Mouse (Mus musculus) ES-E14 (cell line): ENCODE data around the gene Olfr736.

ENCODE experiments used
- HCFC1 ChIP-seq: IDR thresholded peaks from 2 replicates; pipeline ENCODE4 v1.6.1; 2012; ENCODE audit warnings: low read length, inconsistent platforms, borderline replicate concordance; ENCODE audit not compliant: insufficient read depth
- MAFK ChIP-seq: IDR thresholded peaks from 2 replicates; pipeline ENCODE4 v1.6.1; 2014; ENCODE audit warnings: mild to moderate bottlenecking, low read depth, low read length, inconsistent platforms; ENCODE audit not compliant: insufficient read depth
- ZC3H11A ChIP-seq: IDR thresholded peaks from 2 replicates; pipeline ENCODE4 v1.6.1; 2012; ENCODE audit warnings: low read depth, mild to moderate bottlenecking, inconsistent platforms, low read length, borderline replicate concordance

DNA sequence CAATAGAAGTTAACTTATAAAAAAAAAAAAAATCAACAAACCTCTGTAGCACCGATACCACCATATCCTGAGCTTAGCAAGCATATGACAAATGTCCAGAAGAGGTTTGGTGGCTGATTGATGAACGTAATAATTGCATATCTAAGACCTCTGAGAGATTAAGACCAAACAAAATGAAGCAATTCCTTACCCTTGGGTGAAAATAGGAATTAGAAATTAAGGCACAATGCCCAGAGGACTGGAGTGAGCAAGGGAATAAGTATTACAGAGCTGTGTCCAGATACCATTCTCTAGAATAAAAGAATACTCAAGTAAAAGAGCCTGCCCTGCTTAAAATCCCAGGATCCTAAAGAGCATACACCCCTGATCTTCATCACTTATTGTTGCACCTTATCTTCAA, 37.4 kb downstream of the Olfr736 start, which contains the start of gene Olfr739:
- TF ChIP-seq HCFC1, result no peak
- no peak for TF ChIP-seq ZC3H11A
- no peak for TF ChIP-seq MAFK
